Mouse (Mus musculus): Measurements from ENCODE around the gene Nhlrc4. TPM values are rescaled to one million over a fixed set of nuclear protein-coding genes. Genes with fewer than 3 reads are reported as not detected.

The Nhlrc4 gene
- polyA plus RNA-seq, 1 experiment from 2014 or later: not detected

DNA sequence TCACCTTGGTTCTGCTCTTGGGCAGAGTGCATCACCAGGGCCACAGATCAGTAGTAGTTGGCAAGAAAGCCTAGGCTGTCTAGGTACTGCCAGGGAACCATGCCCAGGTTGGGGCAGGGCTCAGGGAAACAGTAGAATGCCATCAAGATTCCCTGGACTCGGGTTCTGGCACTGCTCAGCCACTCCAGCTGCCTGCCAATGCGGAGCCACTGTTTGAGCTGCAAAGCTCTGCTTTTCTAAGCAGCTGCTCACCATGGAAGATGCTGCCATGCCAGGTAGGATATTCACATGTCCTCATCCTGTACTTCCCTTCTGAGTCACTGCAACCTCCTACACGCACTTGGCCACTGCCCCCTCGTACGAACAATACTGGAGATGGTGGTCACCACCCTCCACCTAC is 36.1 kb upstream of the Nhlrc4 start:
- no peak overlapping the region for H3K9ac ChIP-seq
- H3K4me1 ChIP-seq (replicated peaks; ENCODE audit: control insufficient read depth, insufficient read depth, low read length): peaks cover 20% of the 10 kb centered on the region
- no peaks in the 10 kb centered on the region for H3K36me3 ChIP-seq (replicated peaks; ENCODE audit: control insufficient read depth, insufficient read depth)
- DNase-seq (ENCODE audit: low spot score) (no peak), ATAC-seq (ENCODE audit: low FRiP score) (no peak)
- WGBS: 88% methylated on average over 5 of the region's 5 CpGs
- H3K27me3 ChIP-seq (ENCODE audit: control insufficient read depth, insufficient read depth, low read length): no peaks in the 10 kb centered on the region
- no peak overlapping the region for H3K27ac ChIP-seq
- no peak overlapping the region for H3K4me2 ChIP-seq (replicated peaks)
- no peak overlapping the region for H3K4me3 ChIP-seq (replicated peaks; ENCODE audit: low read length)
- no peaks in the 10 kb centered on the region for H3K9me3 ChIP-seq (ENCODE audit: control insufficient read depth, low read length)

DNA sequence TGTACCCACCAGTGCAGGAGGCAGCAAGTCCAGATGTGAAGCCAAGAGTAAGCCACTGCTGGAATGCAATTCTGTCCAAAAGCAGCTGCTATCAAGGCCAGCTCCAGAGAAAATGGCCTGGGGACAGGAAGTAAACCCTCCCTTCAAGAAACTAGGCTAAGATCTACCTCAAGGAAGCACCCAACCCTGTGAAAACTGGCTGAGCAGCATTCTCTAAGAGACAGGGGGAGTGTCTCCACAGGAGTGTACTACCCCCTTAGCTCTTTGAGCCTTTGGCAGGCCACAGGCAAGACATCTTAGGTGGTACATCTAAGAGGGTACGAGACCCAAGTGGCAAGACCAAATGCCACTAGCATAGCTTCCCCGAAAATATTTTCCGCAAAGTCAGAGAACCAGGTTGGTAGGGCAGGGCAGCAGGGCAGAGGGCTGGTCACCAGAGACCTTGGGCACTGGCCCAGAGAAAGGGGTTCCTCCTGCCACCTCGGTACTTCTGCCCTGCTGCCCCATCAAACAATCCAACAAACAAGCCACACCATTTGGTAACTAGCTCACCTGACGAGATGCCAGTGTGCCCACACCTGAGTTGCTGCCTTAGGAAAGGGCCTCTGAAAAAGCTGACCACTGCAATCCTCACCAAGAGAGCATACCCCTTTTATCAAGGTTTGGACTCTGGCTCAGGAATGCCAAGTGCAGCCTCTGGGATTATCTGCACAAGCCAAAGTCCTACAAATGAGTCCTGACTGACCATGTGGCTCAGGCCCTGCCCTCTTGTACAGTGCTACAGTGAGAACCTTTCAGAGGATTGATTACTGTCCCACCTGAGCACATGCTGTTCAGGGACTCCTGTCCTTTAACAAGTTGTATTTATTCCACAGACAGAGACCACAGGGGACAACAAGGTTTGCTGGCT is 35.3 kb upstream of the Nhlrc4 start:
- Histone ChIP-seq H3K27me3 (ENCODE audit: control insufficient read depth, insufficient read depth, low read length) (no peaks in the 10 kb centered on the region), H3K4me2 (replicated peaks) (no peak overlapping the region), H3K36me3 (replicated peaks; ENCODE audit: control insufficient read depth, insufficient read depth) (no peaks in the 10 kb centered on the region), H3K4me1 (replicated peaks; ENCODE audit: control insufficient read depth, insufficient read depth, low read length) (peaks cover 20% of the 10 kb centered on the region), H3K9ac (no peak overlapping the region; the same call in 1 of the 2 replicates), H3K27ac (no peak overlapping the region), H3K9me3 (ENCODE audit: control insufficient read depth, low read length) (no peaks in the 10 kb centered on the region), H3K4me3 (replicated peaks; ENCODE audit: low read length) (no peak overlapping the region)
- 90% methylated on average over 5 of the region's 5 CpGs for WGBS
- ATAC-seq (ENCODE audit: low FRiP score) (no peak), DNase-seq (ENCODE audit: low spot score) (no peak)

DNA sequence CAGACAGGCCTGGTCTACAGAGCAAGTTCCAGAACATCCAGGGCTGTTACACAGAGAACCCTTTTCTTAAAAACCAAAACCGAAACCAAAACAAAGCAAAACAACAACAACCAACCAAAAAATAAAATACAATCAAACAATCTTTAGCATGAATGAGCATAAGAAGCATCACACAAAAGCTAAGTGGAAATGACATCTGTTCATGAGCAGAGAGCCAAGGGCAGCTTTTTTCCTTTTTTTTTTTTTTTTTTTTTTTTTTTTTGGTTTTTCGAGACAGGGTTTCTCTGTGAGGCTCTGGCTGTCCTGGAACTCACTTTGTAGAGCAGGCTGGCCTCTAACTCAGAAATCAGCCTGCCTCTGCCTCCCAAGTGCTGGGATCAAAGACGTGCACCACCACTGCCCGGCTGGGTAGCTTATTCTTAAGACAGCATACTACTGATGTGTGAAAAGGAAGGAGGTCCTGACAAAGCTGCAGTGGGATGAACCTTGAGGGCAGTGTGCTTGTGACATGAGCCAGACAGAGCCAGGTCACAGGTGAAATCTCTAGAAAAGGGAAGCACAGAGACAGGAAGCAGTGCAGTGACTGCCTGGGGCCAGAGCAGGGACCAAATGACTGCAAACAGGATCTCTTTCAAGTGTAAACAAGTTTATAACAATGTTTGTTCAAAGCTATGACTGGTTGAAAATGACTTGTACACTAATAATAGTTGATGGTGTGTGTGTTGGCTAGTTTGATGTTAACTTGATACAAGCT is 26.4 kb upstream of the Nhlrc4 start:
- WGBS: 79% methylated on average over 4 of the region's 4 CpGs
- Histone ChIP-seq H3K4me3 (replicated peaks; ENCODE audit: low read length) (no peak overlapping the region), H3K9ac (no peak overlapping the region), H3K4me2 (replicated peaks) (no peak overlapping the region), H3K27me3 (ENCODE audit: control insufficient read depth, insufficient read depth, low read length) (no peaks in the 10 kb centered on the region), H3K36me3 (replicated peaks; ENCODE audit: control insufficient read depth, insufficient read depth) (no peaks in the 10 kb centered on the region), H3K27ac (no peak overlapping the region), H3K4me1 (replicated peaks; ENCODE audit: control insufficient read depth, insufficient read depth, low read length) (no peaks in the 10 kb centered on the region), H3K9me3 (ENCODE audit: control insufficient read depth, low read length) (no peaks in the 10 kb centered on the region)
- DNase-seq (ENCODE audit: low spot score) (no peak), ATAC-seq (ENCODE audit: low FRiP score) (no peak)

DNA sequence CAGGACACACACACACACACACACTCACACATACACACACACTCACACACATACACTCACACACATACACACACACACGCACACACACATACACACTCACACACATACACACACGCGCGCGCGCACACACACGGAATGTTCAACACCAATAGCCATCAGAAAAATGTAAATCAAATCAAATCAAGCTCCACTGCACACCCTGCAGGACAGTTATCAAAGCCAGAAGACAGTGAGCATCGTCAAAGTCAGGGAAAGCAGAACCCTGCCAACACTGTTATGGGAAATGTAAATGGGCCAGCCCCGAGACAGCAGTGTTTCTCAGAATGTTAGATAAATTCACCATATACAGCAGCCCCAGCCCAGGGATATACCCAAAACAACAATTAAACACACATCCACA is 25.7 kb upstream of the Nhlrc4 start:
- Histone ChIP-seq H3K4me1 (replicated peaks; ENCODE audit: control insufficient read depth, insufficient read depth, low read length) (no peaks in the 10 kb centered on the region), H3K9ac (no peak overlapping the region), H3K4me3 (replicated peaks; ENCODE audit: low read length) (no peak overlapping the region), H3K36me3 (replicated peaks; ENCODE audit: control insufficient read depth, insufficient read depth) (no peaks in the 10 kb centered on the region), H3K27me3 (ENCODE audit: control insufficient read depth, insufficient read depth, low read length) (no peaks in the 10 kb centered on the region), H3K27ac (no peak overlapping the region), H3K9me3 (ENCODE audit: control insufficient read depth, low read length) (no peaks in the 10 kb centered on the region), H3K4me2 (replicated peaks) (no peak overlapping the region)
- ATAC-seq (ENCODE audit: low FRiP score) (no peak), DNase-seq (ENCODE audit: low spot score) (no peak)
- WGBS: 85% methylated on average over 9 of the region's 9 CpGs

DNA sequence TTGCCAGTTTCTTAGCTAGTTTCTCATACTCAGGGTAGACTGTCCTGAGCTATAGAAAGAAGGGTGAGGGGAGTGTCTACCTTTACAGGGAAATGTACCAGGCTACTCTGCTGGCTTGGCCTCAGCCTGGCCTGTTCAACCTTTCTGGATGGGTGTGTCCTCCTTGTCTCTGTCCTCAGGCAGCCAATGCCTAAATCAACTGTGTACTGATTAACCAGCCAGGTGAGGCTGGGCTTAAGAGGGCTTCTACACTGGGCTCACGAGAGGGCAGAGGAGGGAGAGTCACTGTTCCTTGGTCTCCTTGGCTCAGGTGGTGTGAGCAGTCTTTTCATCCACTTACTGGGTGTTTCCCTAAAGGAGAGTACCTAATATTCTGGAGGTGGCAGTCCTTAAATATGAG is 23.4 kb upstream of the Nhlrc4 start:
- no peak for DNase-seq (ENCODE audit: low spot score)
- Histone ChIP-seq H3K4me3 (replicated peaks; ENCODE audit: low read length) (no peak overlapping the region), H3K4me2 (replicated peaks) (no peak overlapping the region), H3K27ac (no peak overlapping the region), H3K36me3 (replicated peaks; ENCODE audit: control insufficient read depth, insufficient read depth) (peaks cover 13% of the 10 kb centered on the region), H3K4me1 (replicated peaks; ENCODE audit: control insufficient read depth, insufficient read depth, low read length) (no peaks in the 10 kb centered on the region), H3K9me3 (ENCODE audit: control insufficient read depth, low read length) (no peaks in the 10 kb centered on the region), H3K27me3 (ENCODE audit: control insufficient read depth, insufficient read depth, low read length) (no peaks in the 10 kb centered on the region), H3K9ac (no peak overlapping the region)
- 75% methylated on average over 1 of the region's 1 CpGs for WGBS
- ATAC-seq (ENCODE audit: low FRiP score): no peak

DNA sequence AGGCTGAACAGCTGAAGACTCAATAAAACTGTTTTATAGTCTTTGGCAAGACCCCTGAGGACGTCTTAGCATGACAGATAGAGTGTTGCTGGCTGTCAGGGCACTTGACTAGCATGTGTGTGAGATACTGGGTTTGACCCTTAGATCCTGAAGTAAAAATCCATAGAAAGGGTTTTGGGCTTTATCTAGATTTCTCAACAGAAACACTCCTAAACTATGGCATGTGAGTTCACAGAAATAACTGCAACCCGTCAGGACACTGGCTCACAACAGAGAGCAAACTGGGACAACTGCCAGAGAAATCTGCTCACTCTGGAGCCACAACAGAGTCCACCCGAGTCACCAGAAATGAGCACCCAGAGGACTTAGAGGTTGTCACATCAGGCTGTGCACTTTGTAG is 22.9 kb upstream of the Nhlrc4 start:
- Histone ChIP-seq H3K4me1 (replicated peaks; ENCODE audit: control insufficient read depth, insufficient read depth, low read length) (no peaks in the 10 kb centered on the region), H3K9ac (no peak overlapping the region), H3K4me2 (replicated peaks) (no peak overlapping the region), H3K27me3 (ENCODE audit: control insufficient read depth, insufficient read depth, low read length) (no peaks in the 10 kb centered on the region), H3K27ac (no peak overlapping the region), H3K9me3 (ENCODE audit: control insufficient read depth, low read length) (no peaks in the 10 kb centered on the region), H3K4me3 (replicated peaks; ENCODE audit: low read length) (no peak overlapping the region), H3K36me3 (replicated peaks; ENCODE audit: control insufficient read depth, insufficient read depth) (peaks cover 14% of the 10 kb centered on the region)
- no peak for ATAC-seq (ENCODE audit: low FRiP score)
- WGBS: 68% methylated on average over 3 of the region's 3 CpGs
- DNase-seq (ENCODE audit: low spot score): no peak

DNA sequence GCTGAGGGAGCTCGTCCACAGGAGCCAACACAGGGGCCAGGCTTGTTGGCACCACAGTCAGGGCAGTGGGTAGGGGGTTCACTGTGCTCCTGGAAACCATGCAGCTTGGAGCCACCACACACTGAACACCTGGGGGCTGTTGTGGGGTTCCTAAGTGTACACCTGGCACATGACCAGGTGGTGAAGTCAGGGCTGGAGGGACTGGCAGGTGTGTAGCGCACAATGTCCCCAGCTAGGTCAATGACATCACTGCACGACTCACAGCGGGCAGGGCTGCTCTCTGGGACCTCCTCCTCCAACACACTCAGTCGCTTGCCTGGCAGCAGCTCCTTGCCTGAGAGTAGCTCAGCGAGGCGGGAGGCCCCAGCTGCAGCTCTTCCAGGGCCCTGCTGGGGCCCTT is 19.5 kb upstream of the Nhlrc4 start:
- Histone ChIP-seq H3K4me1 (replicated peaks; ENCODE audit: control insufficient read depth, insufficient read depth, low read length) (no peaks in the 10 kb centered on the region), H3K27ac (no peak overlapping the region), H3K4me2 (replicated peaks) (no peak overlapping the region), H3K36me3 (replicated peaks; ENCODE audit: control insufficient read depth, insufficient read depth) (peaks cover 31% of the 10 kb centered on the region), H3K27me3 (ENCODE audit: control insufficient read depth, insufficient read depth, low read length) (no peaks in the 10 kb centered on the region), H3K9me3 (ENCODE audit: control insufficient read depth, low read length) (no peaks in the 10 kb centered on the region), H3K9ac (no peak overlapping the region), H3K4me3 (replicated peaks; ENCODE audit: low read length) (no peak overlapping the region)
- ATAC-seq (ENCODE audit: low FRiP score): no peak
- WGBS: 90% methylated on average over 7 of the region's 7 CpGs
- no peak for DNase-seq (ENCODE audit: low spot score)

DNA sequence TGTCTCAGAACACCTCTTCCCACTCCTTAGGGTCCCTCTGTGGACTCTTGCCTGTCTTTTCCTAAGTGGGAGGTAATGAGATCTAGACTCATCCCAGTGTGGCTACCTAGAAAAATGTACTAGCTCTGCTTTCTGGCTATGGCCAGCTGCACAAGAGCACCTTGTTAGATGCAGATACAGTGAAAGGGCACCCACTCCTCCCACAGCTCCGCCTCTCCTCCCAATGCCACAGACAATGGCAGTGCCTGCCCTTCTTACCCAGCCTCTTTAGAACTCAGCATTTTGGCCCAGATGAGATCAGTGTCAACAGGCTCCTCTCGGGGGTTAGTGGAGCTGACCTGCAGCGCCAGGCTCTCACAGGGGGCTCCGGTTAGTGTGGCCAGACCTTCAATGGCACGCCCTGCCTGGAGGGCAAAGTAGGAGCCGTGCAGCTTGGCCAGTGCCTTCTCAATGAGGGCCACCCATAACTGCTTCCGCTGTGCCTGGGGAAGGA is 17.7 kb upstream of the Nhlrc4 start:
- H3K27me3 ChIP-seq (ENCODE audit: control insufficient read depth, insufficient read depth, low read length): no peaks in the 10 kb centered on the region
- no peak overlapping the region for H3K4me3 ChIP-seq (replicated peaks; ENCODE audit: low read length)
- no peak overlapping the region for H3K27ac ChIP-seq
- H3K9ac ChIP-seq: no peak overlapping the region
- WGBS: 91% methylated on average over 7 of the region's 7 CpGs
- no peaks in the 10 kb centered on the region for H3K9me3 ChIP-seq (ENCODE audit: control insufficient read depth, low read length)
- peaks cover 40% of the 10 kb centered on the region for H3K36me3 ChIP-seq (replicated peaks; ENCODE audit: control insufficient read depth, insufficient read depth)
- DNase-seq (ENCODE audit: low spot score): no peak
- ATAC-seq (ENCODE audit: low FRiP score): no peak
- H3K4me1 ChIP-seq (replicated peaks; ENCODE audit: control insufficient read depth, insufficient read depth, low read length): no peaks in the 10 kb centered on the region
- H3K4me2 ChIP-seq (replicated peaks): no peak overlapping the region

DNA sequence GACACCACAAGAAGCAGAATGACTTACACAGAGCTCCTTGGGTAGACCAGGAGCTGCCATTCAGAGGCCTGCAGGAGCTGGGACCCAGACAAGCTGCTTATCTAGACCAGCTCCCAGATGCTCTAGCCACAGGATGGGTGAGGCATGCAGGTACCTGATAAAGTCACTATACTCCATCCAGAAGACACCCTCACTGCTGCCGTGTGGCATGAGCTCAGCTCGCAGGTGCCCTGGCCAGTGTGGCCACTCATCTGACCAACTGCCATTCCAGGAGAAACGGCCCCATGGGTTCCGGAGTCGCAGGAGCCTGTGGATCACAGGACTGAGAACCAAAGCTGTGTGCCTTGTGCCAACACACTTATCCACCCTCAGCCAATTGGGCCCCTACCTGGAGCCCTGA is 16.8 kb upstream of the Nhlrc4 start:
- ATAC-seq (ENCODE audit: low FRiP score) (no peak), DNase-seq (ENCODE audit: low spot score) (no peak)
- H3K4me3 ChIP-seq (replicated peaks; ENCODE audit: low read length): no peak overlapping the region
- H3K4me2 ChIP-seq (replicated peaks): no peak overlapping the region
- H3K4me1 ChIP-seq (replicated peaks; ENCODE audit: control insufficient read depth, insufficient read depth, low read length): no peaks in the 10 kb centered on the region
- H3K27me3 ChIP-seq (ENCODE audit: control insufficient read depth, insufficient read depth, low read length): no peaks in the 10 kb centered on the region
- no peaks in the 10 kb centered on the region for H3K9me3 ChIP-seq (ENCODE audit: control insufficient read depth, low read length)
- 94% methylated on average over 5 of the region's 5 CpGs for WGBS
- H3K27ac ChIP-seq: no peak overlapping the region
- H3K9ac ChIP-seq: no peak overlapping the region
- peaks cover 40% of the 10 kb centered on the region for H3K36me3 ChIP-seq (replicated peaks; ENCODE audit: control insufficient read depth, insufficient read depth)
